Mouse (Mus musculus): ENCODE results near the gene H2-M5.
"Not testable (repeated sequence)": the region's sequence is repeated elsewhere in the genome, so short reads cannot be mapped to it uniquely, and the experiment has no call there.

The H2-M5 gene

GRCm38 (mm10) chr17:36993770-36994325, 4.5 kb upstream of the H2-M5 start:
- DNase-seq (ENCODE audit: low spot score in 2 of 2) = no peak

- no peak for DNase-seq (ENCODE audit: low spot score in 2 of 2)
These were observed 3.2 kb upstream of the H2-M5 start for GRCm38 (mm10) chr17:36992336-36993104.

GRCm38 (mm10) chr17:36990630-36991029, 1.3 kb upstream of the H2-M5 start:
- not testable (repeated sequence) for DNase-seq (ENCODE audit: low spot score in 2 of 2)

GRCm38 (mm10) chr17:36988475-36988874, 862 bp downstream of the H2-M5 start:
- DNase-seq (ENCODE audit: low spot score in 2 of 2) = no peak

- DNase-seq (ENCODE audit: low spot score in 2 of 2) = no peak
These were observed 6.8 kb downstream of the H2-M5 start for GRCm38 (mm10) chr17:36982253-36983155.

GRCm38 (mm10) chr17:36981845-36982244, 7.5 kb downstream of the H2-M5 start:
- no peak for DNase-seq (ENCODE audit: low spot score in 2 of 2)

- DNase-seq (ENCODE audit: low spot score in 2 of 2) = no peak
These were observed 8.0 kb downstream of the H2-M5 start, which contains the start of gene 2410137M14Rik for GRCm38 (mm10) chr17:36981221-36981813. TSS of gene 2410137M14Rik (minus strand) at chr17:36981237.

- DNase-seq (ENCODE audit: low spot score in 2 of 2) = no peak
These were observed 16.0 kb downstream of the H2-M5 start for GRCm38 (mm10) chr17:36973271-36973787.

GRCm38 (mm10) chr17:36972791-36973190, 16.5 kb downstream of the H2-M5 start:
- no peak for DNase-seq (ENCODE audit: low spot score in 2 of 2)

- DNase-seq (ENCODE audit: low spot score in 2 of 2) = no peak
These were observed 18.0 kb downstream of the H2-M5 start for GRCm38 (mm10) chr17:36971172-36971850.

GRCm38 (mm10) chr17:36970316-36970890, 18.9 kb downstream of the H2-M5 start:
- DNase-seq (ENCODE audit: low spot score in 2 of 2) = no peak

GRCm38 (mm10) chr17:36966875-36967274, 22.5 kb downstream of the H2-M5 start:
- no peak for DNase-seq (ENCODE audit: low spot score in 2 of 2)

GRCm38 (mm10) chr17:36961125-36961524, 28.2 kb downstream of the H2-M5 start:
- DNase-seq (ENCODE audit: low spot score in 2 of 2) = no peak

GRCm38 (mm10) chr17:36958884-36959283, 30.5 kb downstream of the H2-M5 start:
- DNase-seq (ENCODE audit: low spot score in 2 of 2) = no peak

- DNase-seq (ENCODE audit: low spot score in 2 of 2) = peak; percentile 87 to 90
These were observed 31.2 kb downstream of the H2-M5 start, which contains the start of the genes Znrd1 and Znrd1as for GRCm38 (mm10) chr17:36957999-36958743. TSS of gene Znrd1 (minus strand) at chr17:36958559. TSS of gene Znrd1as (plus strand) at chr17:36958592.

- no peak for DNase-seq (ENCODE audit: low spot score in 2 of 2)
These were observed 36.3 kb downstream of the H2-M5 start for GRCm38 (mm10) chr17:36953062-36953461.

- no peak for DNase-seq (ENCODE audit: low spot score in 2 of 2)
These were observed 36.7 kb downstream of the H2-M5 start for GRCm38 (mm10) chr17:36952631-36953030.

- peak; percentile 96 for DNase-seq (ENCODE audit: low spot score in 2 of 2)
These were observed 38.1 kb downstream of the H2-M5 start, which contains the start of gene Ppp1r11 for GRCm38 (mm10) chr17:36950981-36951947. TSS of gene Ppp1r11 (minus strand) at chr17:36951741.
